ENCODE assay signal across 16 mouse cellular contexts in the genomic region with DNA sequence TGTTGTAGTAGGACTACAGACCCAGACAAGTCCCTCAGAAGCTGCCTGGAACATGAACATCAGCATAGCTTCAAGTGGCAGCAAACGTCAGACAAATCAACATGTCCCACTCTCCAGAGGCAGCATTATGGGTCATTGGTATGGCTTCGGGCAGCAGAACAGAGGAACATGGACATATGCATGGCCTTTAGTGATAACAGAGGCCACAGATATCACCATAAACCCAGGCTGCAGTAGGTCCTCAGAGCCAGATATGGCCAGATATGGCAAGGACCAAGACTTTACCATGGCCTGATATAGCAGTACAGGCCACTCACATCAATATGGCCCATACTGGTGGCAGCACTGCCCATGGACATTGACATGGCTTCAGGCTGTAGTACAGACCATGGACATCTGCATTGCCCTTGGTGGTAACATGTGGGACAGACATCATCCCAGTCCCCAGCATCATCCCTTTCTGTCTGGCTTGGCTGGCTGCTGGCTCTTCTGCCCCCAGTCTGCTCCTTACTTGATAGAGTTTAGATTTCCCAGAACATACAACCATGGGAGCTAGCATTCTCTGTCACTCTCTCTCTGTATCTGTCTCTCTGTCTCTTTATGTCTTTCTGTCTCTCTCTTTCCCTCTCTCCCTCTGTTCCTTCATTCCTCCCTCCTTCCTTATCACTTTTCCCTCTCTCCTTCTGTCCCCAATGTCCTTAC. TPM values are rescaled to one million over a fixed set of nuclear protein-coding genes. Genes with fewer than 3 reads are reported as not detected.
"Had no signal": no experiment of that assay in that cellular context is flagged by ENCODE, and none has a peak within 500 bp of the region (broad histone marks: within the 10 kb centered on the region; RNA-seq: fewer than 3 reads in every experiment).

No protein-coding gene starts in this region.

- ATAC-seq: midbrain, embryonic 13.5 days had no signal

- H3K9me3 ChIP-seq: limb, embryonic 15.5 days; midbrain, embryonic 13.5 days had no signal

- DNase-seq: kidney, adult 11 months; kidney, adult 9 months; kidney, postnatal 36 days; layer of hippocampus, postnatal 36 days; lung, embryonic 14.5 days; lung, postnatal 10 days; lung, postnatal 4 days; right cerebral cortex, adult 18-20 months; right cerebral cortex, postnatal 25 days; thymus, postnatal 36 days had no signal

- H3K27me3 ChIP-seq: limb, embryonic 15.5 days; midbrain, embryonic 13.5 days had no signal

- H3K36me3 ChIP-seq: limb, embryonic 15.5 days; midbrain, embryonic 13.5 days had no signal

- H3K9ac ChIP-seq: limb, embryonic 15.5 days; lung, embryonic 14.5 days; midbrain, embryonic 13.5 days had no signal

- H3K27ac ChIP-seq: kidney, postnatal 0 days; limb, embryonic 15.5 days; midbrain, embryonic 13.5 days had no signal

- H3K4me1 ChIP-seq: limb, embryonic 15.5 days; midbrain, embryonic 13.5 days had no signal

- H3K4me3 ChIP-seq: limb, embryonic 15.5 days; midbrain, embryonic 13.5 days had no signal

- H3K4me2 ChIP-seq: limb, embryonic 15.5 days; lung, embryonic 14.5 days; midbrain, embryonic 13.5 days had no signal

RNA-seq across cellular contexts. Expression of gene Il7r, which starts 40.4 kb away (rescaled TPM):
- polyA plus RNA-seq: midbrain, postnatal 0 days had no signal

RNA-seq across cellular contexts. Expression of gene Capsl, which starts 53.7 kb away (rescaled TPM):
- total RNA-seq: megakaryocyte-erythroid progenitor cell, adult 5-6 weeks had no signal
- polyA plus RNA-seq: small intestine, adult 2 months had no signal
